8 mouse cellular contexts compared by ENCODE assay signal in genomic region chr1:183299161-183299560, GRCm38 (mm10). TPM values are rescaled to one million over a fixed set of nuclear protein-coding genes. Genes with fewer than 3 reads are reported as not detected.
DNase-seq lines count a peak whose midpoint lies in the region; ATAC-seq lines count a peak whose summit lies in the region.

No protein-coding gene starts in this region.

- H3K4me3 ChIP-seq in heart, embryonic 12.5 days: no peak overlapping the region
- no peak overlapping the region for H3K4me3 ChIP-seq in embryonic facial prominence, embryonic 10.5 days

- H3K4me2 ChIP-seq in heart, embryonic 12.5 days: no peak overlapping the region

- H3K9me3 ChIP-seq in heart, embryonic 12.5 days (replicated peaks): no peaks in the 10 kb centered on the region
- H3K9me3 ChIP-seq in embryonic facial prominence, embryonic 10.5 days: no peaks in the 10 kb centered on the region

- H3K36me3 ChIP-seq in heart, embryonic 12.5 days: no peaks in the 10 kb centered on the region
- no peaks in the 10 kb centered on the region for H3K36me3 ChIP-seq in embryonic facial prominence, embryonic 10.5 days (replicated peaks)

- no peak overlapping the region for H3K27ac ChIP-seq in heart, embryonic 12.5 days (ENCODE audit: poor library complexity, severe bottlenecking)
- H3K27ac ChIP-seq in embryonic facial prominence, embryonic 10.5 days (replicated peaks): no peak overlapping the region

- no peak overlapping the region for H3K9ac ChIP-seq in heart, embryonic 12.5 days

- peak; percentile 100 for DNase-seq in heart, adult 11 months
- peak; percentile 89 for DNase-seq in adrenal gland, adult 2 months
- peak; percentile 93 for DNase-seq in embryonic facial prominence, embryonic 10.5 days (ENCODE audit: low spot score)
- DNase-seq in hindlimb bud, embryonic 11.5 days (ENCODE audit: extremely low spot score, low read depth, low spot score): peak; percentile 100
- DNase-seq in left cerebral cortex, postnatal 4 days: peak; percentile 87
- peak; percentile 66 for DNase-seq in retina, postnatal 7 days (ENCODE audit: low read depth, low spot score)
- peak; percentile 100 for DNase-seq in urinary bladder, adult 2 months (ENCODE audit: low spot score)

- no peaks in the 10 kb centered on the region for H3K27me3 ChIP-seq in heart, embryonic 12.5 days (replicated peaks)
- H3K27me3 ChIP-seq in embryonic facial prominence, embryonic 10.5 days (replicated peaks; ENCODE audit: low read depth, poor library complexity, severe bottlenecking): no peaks in the 10 kb centered on the region

- no peak for ATAC-seq in heart, embryonic 12.5 days (ENCODE audit: insufficient number of reproducible peaks, low FRiP score)

- intact Hi-C loops in left cerebral cortex, postnatal 4 days (cut with DNase I): no loop called here

- WGBS in heart, embryonic 12.5 days: 83% methylated on average over 6 of the region's 6 CpGs
- WGBS in embryonic facial prominence, embryonic 10.5 days: 88% methylated on average over 6 of the region's 6 CpGs

- 0 out of 2 replicates have a peak, but pooled peaks cover 4% of the 10 kb centered on the region for H3K4me1 ChIP-seq in heart, embryonic 12.5 days (replicated peaks)
- H3K4me1 ChIP-seq in embryonic facial prominence, embryonic 10.5 days: 0 out of 2 replicates have a peak, but pooled peaks cover 4% of the 10 kb centered on the region

RNA-seq across cellular contexts. Expression of gene Brox, which starts 2.1 kb away (rescaled TPM):
- polyA plus RNA-seq in heart, embryonic 12.5 days (2016; fragmentation: Nextera tagmentation; extraction: Ambion mirVana): 45.6 and 47.6 TPM in 2 replicates
- total RNA-seq in adrenal gland, adult 2 months (2021): 10 to 100 TPM; 41.8 to 44.1 TPM
- 9.2 and 9.8 TPM in 2 replicates for polyA plus RNA-seq in adrenal gland, adult 2 months (2012; rRNA removed)
- polyA plus RNA-seq in embryonic facial prominence, embryonic 10.5 days (2016; fragmentation: Nextera tagmentation; extraction: Ambion mirVana): 34.8 and 35.5 TPM in 2 replicates
- 10 to 100 TPM; 86.1 to 96.9 TPM for total RNA-seq in left cerebral cortex, postnatal 4 days (2021)
- polyA plus RNA-seq in urinary bladder, adult 2 months (2012; rRNA removed): 36.6 and 40.9 TPM in 2 replicates

RNA-seq across cellular contexts. Expression of gene Aida, which starts 2.8 kb away (rescaled TPM):
- polyA plus RNA-seq in heart, embryonic 12.5 days (2016; fragmentation: Nextera tagmentation; extraction: Ambion mirVana): 31.4 and 40.8 TPM in 2 replicates
- total RNA-seq in adrenal gland, adult 2 months (2021): 10 to 100 TPM; 50.7 to 58.5 TPM
- 5.7 and 10.7 TPM in 2 replicates for polyA plus RNA-seq in adrenal gland, adult 2 months (2012; rRNA removed)
- 40.6 and 45.5 TPM in 2 replicates for polyA plus RNA-seq in embryonic facial prominence, embryonic 10.5 days (2016; fragmentation: Nextera tagmentation; extraction: Ambion mirVana)
- 10 to 100 TPM; 69.5 to 90.3 TPM for total RNA-seq in left cerebral cortex, postnatal 4 days (2021)
- 67.5 and 70.7 TPM in 2 replicates for polyA plus RNA-seq in urinary bladder, adult 2 months (2012; rRNA removed)
